Mouse (Mus musculus) CH12.LX (cell line): Measurements from ENCODE around the gene Slc35f3.

Source experiments
- CTCF ChIP-seq, 2 experiments: IDR thresholded peaks in 1 of 2; conservative IDR thresholded peaks in 1 of 2; 2 replicates each; pipeline ENCODE4 v1.5.1; 2011 to 2012; ENCODE audit warnings: low read depth in 2 of 2, low read length in 2 of 2, improper control_type of control experiment in 1 of 2, inconsistent platforms in 1 of 2, mild to moderate bottlenecking in 1 of 2, moderate library complexity in 1 of 2
- EP300 ChIP-seq: IDR thresholded peaks from 2 replicates; pipeline ENCODE4 v1.6.1; 2011; ENCODE audit warnings: low read length, improper control_type of control experiment
- MYC ChIP-seq: IDR thresholded peaks from 2 replicates; pipeline ENCODE4 v1.6.1; 2011; ENCODE audit warnings: low read depth, mild to moderate bottlenecking, improper control_type of control experiment, low read length
- NRF1 ChIP-seq: IDR thresholded peaks from 2 replicates; pipeline ENCODE4 v1.6.1; 2014; ENCODE audit warnings: low read depth, mild to moderate bottlenecking, inconsistent platforms, low read length, improper control_type of control experiment, moderate library complexity
- POLR2A ChIP-seq: IDR thresholded peaks from 2 replicates; pipeline ENCODE4 v1.6.1; 2011; ENCODE audit warnings: low read depth, mild to moderate bottlenecking, improper control_type of control experiment, low read length
- ZMIZ1 ChIP-seq: IDR thresholded peaks from 2 replicates; pipeline ENCODE4 v1.6.1; 2012; ENCODE audit warnings: low read depth, mild to moderate bottlenecking, inconsistent platforms, low read length, improper control_type of control experiment

- TF ChIP-seq NRF1 (no peak), CTCF (conservative IDR thresholded peaks at IDR 0.05 in 1 of 2, IDR thresholded peaks at IDR 0.05 in 1 of 2; ENCODE audit: low read depth in 2 of 2, low read length in 2 of 2) (no peak), MYC (no peak), ZMIZ1 (no peak), EP300 (no peak), POLR2A (no peak)
These were observed 124.6 kb downstream of the Slc35f3 start for GRCm38 (mm10) chr8:126422920-126423300.
